Mouse (Mus musculus): Measurements from ENCODE around the gene Mcf2l.

DNA sequence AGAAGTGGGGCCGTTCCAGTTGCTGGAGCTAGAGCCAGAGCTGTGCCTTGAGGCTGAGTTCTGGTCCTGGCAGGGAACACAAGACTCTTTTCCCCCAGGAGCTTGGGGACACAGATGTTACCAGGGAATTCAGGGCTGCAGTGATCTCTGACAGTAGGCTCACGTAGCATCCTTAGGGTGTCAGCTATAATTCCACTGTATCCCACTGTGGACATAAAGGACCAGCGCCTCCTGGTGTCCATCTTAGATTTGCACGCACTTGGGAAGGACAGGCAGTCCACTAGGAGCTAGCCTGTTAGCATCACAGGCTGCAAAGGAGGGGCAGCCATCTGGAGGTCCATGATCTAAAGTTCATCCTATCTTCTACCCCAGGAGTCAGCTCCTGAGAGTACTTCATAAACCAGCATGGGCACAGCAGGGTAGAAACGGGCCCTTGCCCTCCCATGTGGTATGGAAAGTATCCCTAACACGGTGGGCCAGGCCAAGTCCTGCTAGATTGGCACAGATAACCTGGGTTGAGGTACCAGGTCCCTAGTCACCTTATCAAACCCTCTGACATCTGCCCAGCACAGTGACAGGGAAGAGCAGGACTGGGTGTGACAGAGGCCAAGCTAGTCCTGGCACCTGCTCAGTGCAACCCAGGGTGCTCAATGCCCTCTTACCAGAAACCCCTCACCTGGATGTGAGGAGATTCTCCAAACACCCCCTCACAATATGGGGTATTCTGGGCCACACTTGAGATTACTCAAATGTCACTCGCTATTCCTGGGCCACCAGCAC lies 53.8 kb downstream of the Mcf2l start:
- no peak for TF ChIP-seq GATA1 (IDR thresholded peaks at IDR 0.05; ENCODE audit: borderline replicate concordance, low read length)
- TF ChIP-seq CTCF (IDR thresholded peaks at IDR 0.05; ENCODE audit: low read depth, low read length), result no peak
- TF ChIP-seq TAL1 (conservative IDR thresholded peaks at IDR 0.05; ENCODE audit: low read depth, low read length), result no peak

All from G1E (cell line).